Mouse (Mus musculus) hindbrain, embryonic 11.5 days (tissue): ENCODE measurements around the gene Tmsb15b1. TPM values are rescaled to one million over a fixed set of nuclear protein-coding genes. Genes with fewer than 3 reads are reported as not detected.

Source experiments
- ATAC-seq: fragments of 200-750 bp; cut with Nextera tagmentation; 2 replicates; pipeline ENCODE4 v1.8.0; 2017; ENCODE audit warnings: mild to moderate bottlenecking, moderate TSS enrichment, moderate library complexity; ENCODE audit not compliant: low FRiP score
- DNase-seq: peaks from one replicate; pipeline ENCODE4 v3.0.0-alpha.2; 2015; ENCODE audit warnings: low spot score
- H3K27ac ChIP-seq: fragments of 300-500 bp; sonication (generic); 2 replicates; pipeline ENCODE4 v1.5.1; 2014; ENCODE audit warnings: mild to moderate bottlenecking, low read depth, low read length
- H3K27me3 ChIP-seq: fragments of 300-500 bp; sonication (generic); 2 replicates; pipeline ENCODE4 v1.6.1; 2014; ENCODE audit warnings: mild to moderate bottlenecking, low read length, moderate library complexity, mixed read lengths; ENCODE audit not compliant: control insufficient read depth, insufficient read depth
- H3K36me3 ChIP-seq: fragments of 300-500 bp; sonication (generic); 2 replicates; pipeline ENCODE4 v1.6.1; 2014; ENCODE audit warnings: mild to moderate bottlenecking, low read length, moderate library complexity, mixed read lengths; ENCODE audit not compliant: control insufficient read depth, insufficient read depth
- H3K4me1 ChIP-seq: fragments of 300-500 bp; sonication (generic); replicated peaks from 2 replicates; pipeline ENCODE4 v1.6.1; 2014; ENCODE audit warnings: low read length, mixed read lengths; ENCODE audit not compliant: control insufficient read depth, insufficient read depth
- H3K4me2 ChIP-seq: fragments of 300-500 bp; sonication (generic); replicated peaks from 2 replicates; pipeline ENCODE4 v1.6.1; 2014; ENCODE audit warnings: mild to moderate bottlenecking, low read depth, low read length
- H3K4me3 ChIP-seq: fragments of 300-500 bp; sonication (generic); 2 replicates; pipeline ENCODE4 v1.5.1; 2014; ENCODE audit warnings: low read depth, low read length
- H3K9ac ChIP-seq: fragments of 300-500 bp; sonication (generic); 2 replicates; pipeline ENCODE4 v1.6.1; 2014; ENCODE audit warnings: low read depth, low read length
- H3K9me3 ChIP-seq: fragments of 300-500 bp; sonication (generic); 2 replicates; pipeline ENCODE4 v1.6.1; 2016; ENCODE audit warnings: low read length; ENCODE audit not compliant: control insufficient read depth
- polyA plus RNA-seq: library from polyadenylated mRNA; unstranded; fragments of >200 nt; fragmentation: Nextera tagmentation; extraction: Ambion mirVana; gene quantifications from 2 replicates; pipeline ENCODE4 v1.2.1, GENCODE M21; 2014

Tmsb15b1 gene
- polyA plus RNA-seq, 1 experiment from 2014 or later, result 31.1 TPM

GRCm38 (mm10) chrX:136925863-136926262 is 50.8 kb downstream of the Tmsb15b1 start:
- Histone ChIP-seq H3K27me3 (no peaks in the 10 kb centered on the region), H3K4me2 (no peak overlapping the region), H3K9me3 (no peaks in the 10 kb centered on the region), H3K4me3 (no peak overlapping the region), H3K36me3 (no peaks in the 10 kb centered on the region), H3K9ac (no peak overlapping the region), H3K4me1 (no peaks in the 10 kb centered on the region), H3K27ac (no peak overlapping the region)
- ATAC-seq, result no peak
- DNase-seq, result no peak

Other genes with a start within 250 kb of the Tmsb15b1 start
- gene Morf4l2, start 233.2 kb downstream of the Tmsb15b1 start, polyA plus RNA-seq, result 635 and 657 TPM in 2 replicates
- not detected in 2 replicates for gene Glra4, start 196.7 kb downstream of the Tmsb15b1 start, polyA plus RNA-seq
- 15.4 and 16.6 TPM in 2 replicates for gene Plp1, start 154.2 kb downstream of the Tmsb15b1 start, polyA plus RNA-seq
- 6.9 TPM in 2 replicates for gene Rab9b, start 108.1 kb downstream of the Tmsb15b1 start, polyA plus RNA-seq
- gene H2bfm, start 49.5 kb downstream of the Tmsb15b1 start, polyA plus RNA-seq, result not detected in 2 replicates
- gene Tmsb15b2, start 1.4 kb downstream of the Tmsb15b1 start, polyA plus RNA-seq, result 68.8 and 68.9 TPM in 2 replicates
- 4.3 and 9.0 TPM in 2 replicates for gene Tmsb15l, start within 50 bp of the Tmsb15b1 start, polyA plus RNA-seq
- 90.7 and 98.9 TPM in 2 replicates for gene Zcchc18, start 16.3 kb upstream of the Tmsb15b1 start, polyA plus RNA-seq
- gene Slc25a53, start 61.4 kb upstream of the Tmsb15b1 start, polyA plus RNA-seq, result 12.9 and 13.6 TPM in 2 replicates
- 12.0 and 12.1 TPM in 2 replicates for gene Fam199x, start 72.7 kb upstream of the Tmsb15b1 start, polyA plus RNA-seq
- gene Esx1, start 145.2 kb upstream of the Tmsb15b1 start, polyA plus RNA-seq, result not detected in 2 replicates